Mouse (Mus musculus) heart, adult 2 months (tissue): ENCODE measurements around the gene Trim61.

Source experiments
- CTCF ChIP-seq: fragments of 200-600 bp; IDR thresholded peaks from 2 replicates; pipeline ENCODE4 v1.8.1; 2022; ENCODE audit warnings: antibody characterized with exemption, mild to moderate bottlenecking, moderate library complexity
- POLR2A ChIP-seq: fragments of 200-500 bp; IDR thresholded peaks from 2 replicates; pipeline ENCODE4 v1.6.1; 2011; ENCODE audit warnings: mild to moderate bottlenecking, low read depth, low read length, control low read depth; ENCODE audit not compliant: insufficient read depth

- TF ChIP-seq CTCF (no peak), POLR2A (no peak)
Observed at GRCm38 (mm10) chr8:65028959-65029686, 10.8 kb upstream of the Trim61 start.
